Mouse (Mus musculus): ENCODE results near the gene Rfx5. TPM values are rescaled to one million over a fixed set of nuclear protein-coding genes. Genes with fewer than 3 reads are reported as not detected.
"Not testable (repeated sequence)": the region's sequence is repeated elsewhere in the genome, so short reads cannot be mapped to it uniquely, and the experiment has no call there.

Rfx5 gene
- total RNA-seq, 2 experiments from 2014 or later: 4.7 to 5.2 TPM

GRCm38 (mm10) chr3:94932279-94932678 is 21.6 kb upstream of the Rfx5 start:
- Histone ChIP-seq H3K27ac (peak overlapping the region; percentile 90), H3K4me3 (peak overlapping the region; percentile 68)
- intact Hi-C loops (cut with DNase I); DNase-seq: not testable (repeated sequence)

- H3K4me3 ChIP-seq: peak within 1 kb of the TSS; percentile 68
- intact Hi-C loops (cut with DNase I): no loop called here
- peak within 1 kb of the TSS; percentile 90 for H3K27ac ChIP-seq
- peak; percentile 82 for DNase-seq
- no peak for TF ChIP-seq CTCF (IDR thresholded peaks at IDR 0.05)
These were observed 20.9 kb upstream of the Rfx5 start, which contains the start of gene Selenbp1 for GRCm38 (mm10) chr3:94932809-94933564. Selenbp1 (plus strand) TSS chr3:94933056.

DNA sequence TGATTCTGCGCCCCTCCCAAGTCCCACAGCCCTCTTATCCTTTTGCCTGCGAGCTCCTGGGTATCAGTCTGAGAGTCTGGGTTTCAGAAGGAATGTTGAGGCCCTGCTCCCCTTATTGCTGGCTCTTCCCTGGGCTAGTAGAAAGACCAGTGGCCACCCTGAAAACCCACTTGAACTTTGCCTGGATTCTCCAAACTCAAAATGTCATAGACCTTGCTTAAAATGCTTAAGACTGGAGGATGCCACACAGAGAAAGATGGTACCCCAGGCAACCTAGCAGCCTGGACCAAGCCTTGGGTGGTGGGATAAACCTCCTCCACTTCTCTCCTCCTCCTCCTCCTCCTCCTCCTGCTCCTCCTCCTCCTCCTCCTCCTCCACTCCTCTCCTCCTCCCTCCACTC is 20.3 kb upstream of the Rfx5 start:
- peak overlapping the region; percentile 68 for H3K4me3 ChIP-seq
- DNase-seq; intact Hi-C loops (cut with DNase I): not testable (repeated sequence)
- 0 out of 2 replicates have a peak overlapping the region, but pooled peaks have one; percentile 32 for H3K27ac ChIP-seq

- DNase-seq; H3K4me3 ChIP-seq; H3K27ac ChIP-seq; intact Hi-C loops (cut with DNase I): not testable (repeated sequence)
These were observed 19.3 kb upstream of the Rfx5 start for GRCm38 (mm10) chr3:94934564-94934963.

DNA sequence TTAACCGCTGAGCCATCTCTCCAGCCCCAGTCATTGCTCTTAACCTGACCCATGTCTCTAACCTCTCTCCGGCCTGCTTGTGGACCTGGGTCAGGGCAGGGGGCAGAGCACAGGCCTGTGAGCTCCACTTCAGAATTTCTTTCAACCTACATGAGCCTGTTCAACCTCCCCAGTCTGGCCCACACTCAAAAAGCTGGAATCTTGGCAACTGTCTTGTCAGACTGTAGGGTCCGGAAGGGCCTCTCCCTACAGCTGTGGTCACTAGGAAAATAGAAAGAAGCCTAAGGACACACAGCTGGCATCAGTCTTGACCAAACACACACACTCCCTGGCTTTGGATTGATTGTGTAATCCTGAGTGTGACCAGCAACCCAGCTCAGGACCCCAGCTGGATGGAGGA is 18.5 kb upstream of the Rfx5 start:
- H3K27ac ChIP-seq: peak overlapping the region; percentile 59
- H3K4me3 ChIP-seq; intact Hi-C loops (cut with DNase I): not testable (repeated sequence)
- DNase-seq: peak; percentile 73

DNA sequence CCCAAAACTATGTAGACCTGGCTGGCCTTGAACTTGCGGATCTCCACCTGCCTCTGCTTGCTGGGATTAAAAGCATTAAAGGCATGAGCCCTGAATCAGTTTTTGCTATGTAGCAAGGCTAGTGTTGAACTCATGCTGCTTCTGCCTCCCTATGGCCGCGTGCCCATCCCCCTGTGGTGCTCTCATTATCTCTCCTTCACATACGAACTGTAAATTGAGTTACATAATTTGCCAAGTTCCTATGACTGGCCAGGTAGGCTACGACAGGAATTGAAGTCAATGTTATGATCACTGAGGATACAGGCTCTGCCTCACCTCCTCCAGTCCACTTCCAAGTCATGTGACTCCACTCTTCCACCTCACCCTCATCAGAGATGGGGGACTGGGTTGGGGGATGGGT is 17.7 kb upstream of the Rfx5 start:
- intact Hi-C loops (cut with DNase I); H3K27ac ChIP-seq; H3K4me3 ChIP-seq; DNase-seq: not testable (repeated sequence)

DNA sequence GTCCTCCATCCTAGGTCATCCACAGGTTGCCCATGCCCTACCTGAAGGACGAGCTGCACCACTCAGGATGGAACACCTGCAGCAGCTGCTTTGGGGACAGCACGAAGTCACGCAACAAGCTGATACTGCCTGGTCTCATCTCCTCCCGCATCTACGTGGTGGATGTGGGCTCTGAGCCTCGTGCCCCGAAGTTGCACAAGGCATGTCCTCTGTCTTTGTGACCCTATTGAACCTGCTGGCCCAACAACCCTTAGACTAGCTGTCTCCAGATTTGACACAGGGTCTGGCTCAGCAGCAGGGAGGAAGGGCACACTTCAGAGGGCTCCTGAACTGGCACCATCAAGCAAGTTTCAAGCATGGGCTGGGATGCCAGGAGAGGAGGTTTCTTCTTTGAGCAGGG is 16.7 kb upstream of the Rfx5 start:
- intact Hi-C loops (cut with DNase I): not testable (repeated sequence)

DNA sequence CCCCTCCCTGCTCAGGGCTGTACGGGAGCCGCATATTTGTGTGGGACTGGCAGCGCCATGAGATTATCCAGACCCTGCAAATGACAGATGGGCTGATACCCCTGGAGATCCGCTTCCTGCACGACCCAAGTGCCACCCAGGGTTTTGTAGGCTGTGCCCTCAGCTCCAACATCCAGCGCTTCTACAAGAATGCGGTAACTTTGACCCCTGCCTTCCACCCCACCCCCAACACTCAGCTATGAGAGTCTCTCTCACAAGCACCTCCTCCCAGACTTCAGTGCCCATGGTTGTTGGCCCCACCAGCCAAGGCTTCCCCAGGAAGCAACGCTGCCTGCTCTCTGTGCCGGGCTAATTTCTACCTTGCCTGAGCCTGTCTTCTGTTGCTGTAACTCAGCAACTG is 13.8 kb upstream of the Rfx5 start:
- intact Hi-C loops (cut with DNase I); H3K27ac ChIP-seq; DNase-seq; H3K4me3 ChIP-seq: not testable (repeated sequence)

More for the DNA sequence above, 16.7 kb upstream of the Rfx5 start:
- not testable (repeated sequence) for H3K27ac ChIP-seq, DNase-seq, H3K4me3 ChIP-seq

DNA sequence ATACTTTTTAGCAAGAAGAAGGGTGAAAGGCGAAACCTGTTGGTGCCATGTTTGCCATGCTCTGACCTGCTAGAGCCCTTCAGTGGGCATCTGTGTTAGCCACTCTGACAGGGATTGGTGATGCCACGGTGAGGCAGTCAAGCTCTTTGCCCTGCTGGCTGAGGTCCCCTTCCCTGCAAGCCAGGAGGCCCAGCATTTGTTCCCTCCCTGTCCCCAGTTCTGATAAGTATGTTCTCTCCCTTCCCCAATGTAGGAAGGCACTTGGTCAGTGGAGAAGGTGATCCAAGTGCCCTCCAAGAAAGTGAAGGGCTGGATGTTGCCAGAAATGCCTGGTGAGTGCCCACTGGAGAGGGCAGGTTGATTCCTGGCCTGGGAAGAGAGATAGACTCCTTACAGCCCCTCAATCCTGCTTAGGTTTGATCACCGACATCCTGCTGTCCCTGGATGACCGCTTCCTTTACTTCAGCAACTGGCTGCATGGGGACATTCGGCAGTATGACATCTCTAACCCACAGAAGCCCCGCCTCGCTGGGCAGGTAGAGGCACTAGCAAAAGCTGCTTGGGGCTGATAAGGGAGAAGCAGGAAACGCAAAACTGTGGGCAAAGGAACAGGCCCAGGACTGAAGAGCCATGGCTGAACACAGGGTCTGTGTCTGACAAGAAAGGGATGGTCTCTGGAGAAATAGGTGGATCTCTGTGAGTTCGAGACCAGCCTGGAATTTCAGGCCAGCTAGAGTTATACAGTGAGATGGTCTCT is 11.5 kb upstream of the Rfx5 start:
- H3K27ac ChIP-seq; H3K4me3 ChIP-seq; intact Hi-C loops (cut with DNase I); DNase-seq: not testable (repeated sequence)

GRCm38 (mm10) chr3:94943706-94944105 is 10.2 kb upstream of the Rfx5 start:
- intact Hi-C loops (cut with DNase I); H3K27ac ChIP-seq; H3K4me3 ChIP-seq; DNase-seq: not testable (repeated sequence)
- TF ChIP-seq CTCF (IDR thresholded peaks at IDR 0.05): peak; percentile 52

- H3K27ac ChIP-seq: no peak overlapping the region
- intact Hi-C loops (cut with DNase I): loop anchor here (1.0 kb wide), 1 partner anchor 49 kb away; no protein-coding TSS in a partner anchor
- TF ChIP-seq CTCF (IDR thresholded peaks at IDR 0.05): peak; percentile 90
- H3K4me3 ChIP-seq: no peak overlapping the region
- DNase-seq: no peak
These were observed 5.7 kb upstream of the Rfx5 start for GRCm38 (mm10) chr3:94948066-94948614.

DNA sequence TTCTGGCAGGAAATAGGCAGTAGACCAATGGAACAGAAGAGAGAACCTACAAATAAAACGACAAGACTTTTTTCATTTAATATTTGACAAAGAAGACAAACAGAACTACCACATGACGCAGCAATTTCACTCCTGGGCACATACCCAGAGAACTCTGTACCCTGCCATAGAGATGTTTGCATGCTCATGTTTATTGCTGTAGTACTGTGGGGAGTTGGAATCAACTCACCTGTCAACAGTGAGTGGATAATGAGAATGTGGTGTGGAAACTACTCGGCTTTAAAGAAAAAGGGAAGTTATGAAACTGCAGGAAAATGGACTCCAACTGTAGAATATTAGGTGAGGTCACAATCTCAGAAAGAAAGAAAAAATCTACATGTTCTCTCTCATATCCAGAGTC is 4.2 kb upstream of the Rfx5 start:
- H3K4me3 ChIP-seq: no peak overlapping the region
- H3K27ac ChIP-seq: no peak overlapping the region
- no peak for TF ChIP-seq CTCF (IDR thresholded peaks at IDR 0.05)
- intact Hi-C loops (cut with DNase I): no loop called here
- DNase-seq: no peak

GRCm38 (mm10) chr3:94952806-94953205 is 1.1 kb upstream of the Rfx5 start:
- DNase-seq: no peak
- Histone ChIP-seq H3K27ac (no peak overlapping the region; the same call in 1 of the 2 replicates), H3K4me3 (peak overlapping the region; percentile 98)
- intact Hi-C loops (cut with DNase I): no loop called here
- no peak for TF ChIP-seq CTCF (IDR thresholded peaks at IDR 0.05)
